Mouse (Mus musculus): ENCODE measurements around the gene Ggt7.
A peak's percentile ranks its signal among the peaks of the same experiment; 100 is the strongest.

- TF ChIP-seq EP300 (IDR thresholded peaks at IDR 0.05) (peak; percentile 39; the same call in 1 of the 2 replicates), CTCF (IDR thresholded peaks at IDR 0.05) (no peak)
Measured at GRCm38 (mm10) chr2:155554426-155554985, 36.5 kb upstream of the Ggt7 start.

All from lung, postnatal 0 days (tissue).